Mouse (Mus musculus) monocyte, adult 5-6 weeks (primary cell): ENCODE measurements around the gene Htr3a. TPM values are rescaled to one million over a fixed set of nuclear protein-coding genes. Genes with fewer than 3 reads are reported as not detected.

Source experiments
- ATAC-seq: fragments of 153-309, 156-312 bp; replicated peaks from 2 replicates; pipeline ENCODE4 v1.8.0; 2017; ENCODE audit warnings: mild to moderate bottlenecking; ENCODE audit not compliant: low TSS enrichment, insufficient number of reproducible peaks, severe bottlenecking, poor library complexity, low FRiP score
- total RNA-seq: library from RNA; stranded (forward); fragments of 200-1000, 200-491, 200-594 nt; gene quantifications from 3 replicates; pipeline ENCODE4 v1.2.3, GENCODE M21; 2017

Htr3a gene
- total RNA-seq, 1 experiment from 2014 or later, result not detected

GRCm38 (mm10) chr9:48857944-48858343 is 53.0 kb downstream of the Htr3a start:
- no peak for ATAC-seq

GRCm38 (mm10) chr9:48856240-48856639 is 54.7 kb downstream of the Htr3a start:
- no peak for ATAC-seq

GRCm38 (mm10) chr9:48849531-48849930 is 61.4 kb downstream of the Htr3a start:
- ATAC-seq, result no peak

Other genes with a start within 250 kb of the Htr3a start
- gene Zbtb16, start 74.9 kb downstream of the Htr3a start, total RNA-seq, result 25.8 to 37.9 TPM (median 29.0 TPM) in 3 replicates
- not detected in 3 replicates for gene Htr3b, start 53.9 kb upstream of the Htr3a start, total RNA-seq
- gene Usp28, start 74.3 kb upstream of the Htr3a start, total RNA-seq, result 5.6 to 15.3 TPM (median 10.2 TPM) in 3 replicates
- 31.9 to 40.0 TPM (median 37.3 TPM) in 3 replicates for gene Zw10, start 144.5 kb upstream of the Htr3a start, total RNA-seq
- not detected in 3 replicates for gene Tmprss5, start 170.2 kb upstream of the Htr3a start, total RNA-seq